Mouse (Mus musculus) stomach, postnatal 0 days (tissue): ENCODE data around the gene Gtf2i.

Experiments used
- CTCF ChIP-seq: IDR thresholded peaks from 2 replicates; pipeline ENCODE4 v1.5.1; 2016; ENCODE audit warnings: antibody characterized with exemption, low read depth, mild to moderate bottlenecking, moderate library complexity
- EP300 ChIP-seq: optimal IDR thresholded peaks from 2 replicates; pipeline ENCODE3; 2016; ENCODE audit warnings: antibody characterized with exemption

- TF ChIP-seq CTCF (peak; percentile 29), EP300 (no peak)
Observed at GRCm38 (mm10) chr5:134342503-134343205, 28.1 kb upstream of the Gtf2i start.
